Mouse (Mus musculus) midbrain, embryonic 11.5 days (tissue): ENCODE measurements around the gene Fzd7. TPM values are rescaled to one million over a fixed set of nuclear protein-coding genes. Genes with fewer than 3 reads are reported as not detected.

ENCODE experiments used
- ATAC-seq: fragments of 200-750 bp; cut with Nextera tagmentation; 2 replicates; pipeline ENCODE4 v1.8.0; 2017; ENCODE audit warnings: moderate TSS enrichment, moderate library complexity; ENCODE audit not compliant: low FRiP score
- DNase-seq: peaks from one replicate; pipeline ENCODE4 v3.0.0; 2015; ENCODE audit warnings: low spot score; ENCODE audit errors: missing footprints
- H3K27ac ChIP-seq: fragments of 300-500 bp; sonication (generic); 2 replicates; pipeline ENCODE4 v1.5.1; 2014; ENCODE audit warnings: low read depth, low read length
- H3K27me3 ChIP-seq: fragments of 300-500 bp; sonication (generic); 2 replicates; pipeline ENCODE4 v1.6.1; 2014; ENCODE audit warnings: mild to moderate bottlenecking, low read length, moderate library complexity, mixed read lengths; ENCODE audit not compliant: control insufficient read depth, insufficient read depth
- H3K36me3 ChIP-seq: fragments of 300-500 bp; sonication (generic); 2 replicates; pipeline ENCODE4 v1.6.1; 2014; ENCODE audit warnings: mild to moderate bottlenecking, low read length, moderate library complexity, mixed read lengths; ENCODE audit not compliant: control insufficient read depth, insufficient read depth
- H3K4me1 ChIP-seq: fragments of 300-500 bp; sonication (generic); 2 replicates; pipeline ENCODE4 v1.6.1; 2014; ENCODE audit warnings: low read length; ENCODE audit not compliant: control insufficient read depth, insufficient read depth
- H3K4me2 ChIP-seq: fragments of 300-500 bp; sonication (generic); 2 replicates; pipeline ENCODE4 v1.6.1; 2014; ENCODE audit warnings: mild to moderate bottlenecking, moderate library complexity
- H3K4me3 ChIP-seq: fragments of 300-500 bp; sonication (generic); 2 replicates; pipeline ENCODE4 v1.5.1; 2014; ENCODE audit warnings: low read depth, low read length
- H3K9ac ChIP-seq: fragments of 300-500 bp; sonication (generic); 2 replicates; pipeline ENCODE4 v1.6.1; 2014; ENCODE audit warnings: low read length
- H3K9me3 ChIP-seq: fragments of 300-500 bp; sonication (generic); 2 replicates; pipeline ENCODE4 v1.6.1; 2016; ENCODE audit warnings: low read length; ENCODE audit not compliant: control insufficient read depth
- WGBS: fragments of 180-500 bp; shearing (Covaris S2); extraction: QIAGEN DNeasy Blood & Tissue Kit; methylation state at CpG from one replicate; pipeline ENCODE4 v1.1.7; 2014; 5-methylcytosine and 5-hydroxymethylcytosine counted together
- polyA plus RNA-seq: library from polyadenylated mRNA; unstranded; fragments of >200 nt; fragmentation: Nextera tagmentation; extraction: Ambion mirVana; gene quantifications from 2 replicates; pipeline ENCODE4 v1.2.1, GENCODE M21; 2014

Gene Fzd7
- polyA plus RNA-seq, 1 experiment from 2014 or later, result 6.3 TPM

- Histone ChIP-seq H3K4me3 (no peak overlapping the region), H3K27me3 (no peaks in the 10 kb centered on the region; the same call in none of the 2 replicates), H3K9me3 (no peaks in the 10 kb centered on the region), H3K27ac (no peak overlapping the region), H3K36me3 (no peaks in the 10 kb centered on the region), H3K4me2 (no peak overlapping the region), H3K4me1 (peaks cover 17% of the 10 kb centered on the region), H3K9ac (no peak overlapping the region)
- ATAC-seq (no peak), DNase-seq (no peak)
- WGBS, result 74% methylated on average over 3 of the region's 3 CpGs
Measured at GRCm38 (mm10) chr1:59478911-59479310, 3.3 kb upstream of the Fzd7 start.

DNA sequence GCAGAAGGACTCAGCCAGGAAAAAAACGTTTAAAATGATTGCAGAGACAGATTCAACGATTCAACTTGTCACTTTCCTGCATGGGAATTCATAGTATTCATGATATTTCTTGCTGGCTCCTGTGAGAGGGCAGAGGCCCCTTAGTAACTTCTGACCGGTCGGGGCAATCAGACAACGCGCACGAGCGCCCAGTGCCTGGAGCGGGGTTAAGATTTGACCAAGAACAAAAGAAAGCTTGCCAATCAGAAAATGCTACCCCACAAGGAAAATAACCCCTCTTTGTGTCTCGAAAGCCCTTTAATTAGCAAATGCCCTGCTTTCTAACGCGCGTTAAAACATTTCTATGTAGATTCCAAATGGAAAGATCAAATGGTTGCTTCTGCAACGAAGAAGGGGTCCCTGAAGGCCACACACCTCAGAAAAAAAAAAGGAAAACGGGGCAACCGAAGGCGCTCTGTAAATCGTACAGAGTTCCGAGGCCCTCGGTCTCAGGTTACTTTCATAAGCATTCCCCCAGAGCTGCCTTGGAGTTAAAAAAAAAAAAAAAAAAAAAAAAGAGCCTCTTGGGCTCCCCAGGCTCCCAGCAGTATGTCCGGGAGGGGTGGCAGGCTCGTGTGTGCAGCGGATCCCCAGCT is 1.3 kb upstream of the Fzd7 start:
- H3K4me1 ChIP-seq, result peaks cover 34% of the 10 kb centered on the region
- peak overlapping the region; percentile 37 for H3K9ac ChIP-seq
- under 1% methylated on average over 23 of the region's 23 CpGs for WGBS
- DNase-seq, result peak; percentile 91
- H3K27me3 ChIP-seq, result peaks cover 3% of the 10 kb centered on the region
- peak overlapping the region; percentile 79 for H3K4me2 ChIP-seq
- H3K4me3 ChIP-seq, result peak overlapping the region; percentile 54
- no peak for ATAC-seq
- H3K36me3 ChIP-seq, result no peaks in the 10 kb centered on the region
- H3K9me3 ChIP-seq, result no peaks in the 10 kb centered on the region
- H3K27ac ChIP-seq, result peak overlapping the region; percentile 31

DNA sequence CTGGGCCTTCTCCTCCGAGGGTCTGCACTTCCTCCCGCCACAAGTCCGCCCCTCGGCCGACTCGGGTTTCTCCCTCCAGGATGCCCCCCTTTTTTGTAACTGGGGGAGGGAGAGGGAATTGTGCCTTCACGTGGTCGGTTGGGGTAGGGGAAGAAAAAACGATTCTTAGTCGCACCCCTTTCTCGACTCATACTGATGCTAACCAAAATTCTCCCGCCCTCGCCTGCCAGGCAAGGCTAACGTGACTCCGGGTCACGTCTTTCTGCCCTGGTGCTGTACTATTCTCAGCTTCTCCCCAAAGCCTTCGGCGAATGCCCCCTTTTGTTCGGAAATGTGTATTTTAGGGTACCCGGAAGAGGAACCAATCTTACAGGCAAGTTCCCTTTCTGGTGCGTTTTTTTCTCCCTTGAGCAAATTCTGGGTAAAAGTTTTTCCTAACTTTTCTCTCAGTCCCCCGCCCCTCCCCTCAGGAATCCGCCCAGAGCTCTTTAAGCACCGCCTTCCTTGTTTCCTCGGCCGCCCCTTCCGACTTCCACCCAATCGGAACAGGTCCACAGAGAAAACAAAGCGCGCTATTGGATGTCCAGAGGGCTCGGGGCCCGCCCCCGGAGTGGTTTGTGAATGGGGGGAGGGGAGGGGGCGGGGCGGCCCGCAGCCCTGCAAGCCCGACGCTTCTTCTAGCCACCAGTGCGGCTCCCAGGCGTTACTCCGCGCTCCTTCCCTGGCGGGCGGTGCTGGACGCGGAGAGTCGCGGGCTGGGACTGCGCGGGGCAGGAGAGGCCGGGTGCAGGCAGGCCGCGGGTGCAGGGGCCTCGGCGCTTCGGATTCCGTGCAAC is 550 bp upstream of the Fzd7 start:
- no peaks in the 10 kb centered on the region for H3K36me3 ChIP-seq
- ATAC-seq (peak; percentile 93), DNase-seq (peak; percentile 98)
- H3K4me1 ChIP-seq, result peaks cover 38% of the 10 kb centered on the region
- peak overlapping the region; percentile 54 for H3K4me3 ChIP-seq
- H3K27me3 ChIP-seq, result peaks cover 3% of the 10 kb centered on the region
- H3K9me3 ChIP-seq, result no peaks in the 10 kb centered on the region
- H3K27ac ChIP-seq, result peak overlapping the region; percentile 31
- H3K4me2 ChIP-seq, result peak overlapping the region; percentile 79
- WGBS, result under 1% methylated on average over 57 of the region's 57 CpGs
- H3K9ac ChIP-seq, result peak overlapping the region; percentile 62

DNA sequence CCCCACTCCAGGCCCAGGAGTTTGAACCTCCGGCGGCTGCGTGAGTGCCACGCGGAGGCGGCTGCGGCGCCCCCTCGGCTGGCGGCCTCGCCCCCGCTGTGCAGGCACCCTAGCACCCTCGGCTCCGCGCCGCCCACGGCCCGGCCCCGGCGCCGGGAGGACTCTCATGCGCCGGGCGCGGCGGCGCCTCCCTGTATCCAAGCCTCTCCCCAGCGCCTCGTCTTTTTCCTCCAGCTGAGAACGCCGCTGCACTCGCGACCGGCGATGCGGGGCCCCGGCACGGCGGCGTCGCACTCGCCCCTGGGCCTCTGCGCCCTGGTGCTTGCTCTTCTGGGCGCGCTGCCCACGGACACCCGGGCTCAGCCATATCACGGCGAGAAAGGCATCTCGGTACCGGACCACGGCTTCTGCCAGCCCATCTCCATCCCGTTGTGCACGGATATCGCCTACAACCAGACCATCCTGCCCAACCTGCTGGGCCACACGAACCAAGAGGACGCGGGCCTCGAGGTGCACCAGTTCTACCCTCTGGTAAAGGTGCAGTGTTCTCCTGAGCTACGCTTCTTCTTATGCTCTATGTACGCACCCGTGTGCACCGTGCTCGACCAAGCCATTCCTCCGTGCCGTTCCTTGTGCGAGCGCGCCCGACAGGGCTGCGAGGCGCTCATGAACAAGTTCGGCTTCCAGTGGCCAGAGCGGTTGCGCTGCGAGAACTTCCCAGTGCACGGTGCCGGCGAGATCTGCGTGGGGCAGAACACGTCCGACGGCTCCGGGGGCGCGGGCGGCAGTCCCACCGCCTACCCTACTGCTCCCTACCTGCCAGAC is 684 bp downstream of the Fzd7 start:
- ATAC-seq, result peak; percentile 4
- Histone ChIP-seq H3K27ac (no peak overlapping the region), H3K9me3 (no peaks in the 10 kb centered on the region), H3K4me3 (peak overlapping the region; percentile 54), H3K36me3 (no peaks in the 10 kb centered on the region), H3K27me3 (peaks cover 3% of the 10 kb centered on the region), H3K4me2 (peak overlapping the region; percentile 79), H3K9ac (peak overlapping the region; percentile 62), H3K4me1 (peaks cover 46% of the 10 kb centered on the region)
- peak; percentile 96 for DNase-seq
- WGBS, result under 1% methylated on average over 79 of the region's 88 CpGs

DNA sequence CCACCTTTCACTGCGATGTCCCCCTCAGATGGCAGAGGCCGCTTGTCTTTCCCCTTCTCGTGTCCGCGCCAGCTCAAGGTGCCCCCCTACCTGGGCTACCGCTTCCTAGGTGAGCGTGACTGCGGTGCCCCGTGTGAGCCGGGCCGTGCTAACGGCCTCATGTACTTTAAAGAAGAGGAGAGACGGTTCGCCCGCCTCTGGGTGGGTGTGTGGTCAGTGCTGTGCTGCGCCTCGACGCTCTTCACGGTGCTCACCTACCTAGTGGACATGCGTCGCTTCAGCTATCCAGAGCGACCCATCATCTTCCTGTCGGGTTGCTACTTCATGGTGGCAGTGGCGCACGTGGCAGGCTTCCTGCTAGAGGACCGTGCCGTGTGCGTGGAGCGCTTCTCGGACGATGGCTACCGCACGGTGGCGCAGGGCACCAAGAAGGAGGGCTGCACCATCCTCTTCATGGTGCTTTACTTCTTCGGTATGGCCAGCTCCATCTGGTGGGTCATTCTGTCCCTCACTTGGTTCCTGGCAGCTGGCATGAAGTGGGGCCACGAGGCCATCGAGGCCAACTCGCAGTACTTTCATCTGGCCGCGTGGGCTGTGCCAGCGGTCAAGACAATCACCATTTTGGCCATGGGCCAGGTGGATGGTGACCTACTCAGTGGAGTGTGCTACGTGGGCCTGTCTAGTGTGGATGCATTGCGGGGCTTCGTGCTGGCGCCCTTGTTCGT is 1.5 kb downstream of the Fzd7 start:
- H3K36me3 ChIP-seq, result no peaks in the 10 kb centered on the region
- H3K4me3 ChIP-seq, result peak overlapping the region; percentile 54
- H3K9ac ChIP-seq, result peak overlapping the region; percentile 62
- H3K4me2 ChIP-seq, result peak overlapping the region; percentile 79
- no peak overlapping the region for H3K27ac ChIP-seq
- no peaks in the 10 kb centered on the region for H3K9me3 ChIP-seq
- peak; percentile 36 for ATAC-seq
- H3K4me1 ChIP-seq, result peaks cover 54% of the 10 kb centered on the region
- DNase-seq, result peak; percentile 98
- H3K27me3 ChIP-seq, result peaks cover 3% of the 10 kb centered on the region
- under 1% methylated on average over 46 of the region's 46 CpGs for whole genome bisulfite sequencing

DNA sequence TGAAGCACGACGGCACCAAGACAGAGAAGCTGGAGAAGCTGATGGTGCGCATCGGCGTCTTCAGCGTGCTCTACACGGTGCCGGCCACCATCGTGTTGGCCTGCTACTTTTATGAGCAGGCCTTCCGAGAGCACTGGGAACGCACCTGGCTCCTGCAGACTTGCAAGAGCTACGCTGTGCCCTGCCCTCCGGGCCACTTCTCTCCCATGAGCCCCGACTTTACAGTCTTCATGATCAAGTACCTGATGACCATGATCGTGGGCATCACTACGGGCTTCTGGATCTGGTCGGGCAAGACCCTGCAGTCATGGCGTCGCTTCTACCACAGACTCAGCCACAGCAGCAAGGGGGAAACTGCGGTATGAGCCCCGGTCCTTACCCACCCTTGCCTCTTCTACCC is 2.1 kb downstream of the Fzd7 start:
- 5% methylated on average over 21 of the region's 21 CpGs for WGBS
- no peaks in the 10 kb centered on the region for H3K9me3 ChIP-seq
- ATAC-seq, result no peak
- peak overlapping the region; percentile 54 for H3K4me3 ChIP-seq
- H3K4me1 ChIP-seq, result peaks cover 54% of the 10 kb centered on the region
- peak overlapping the region; percentile 79 for H3K4me2 ChIP-seq
- H3K36me3 ChIP-seq, result no peaks in the 10 kb centered on the region
- peak; percentile 95 for DNase-seq
- peak overlapping the region; percentile 54 for H3K9ac ChIP-seq
- peaks cover 3% of the 10 kb centered on the region for H3K27me3 ChIP-seq
- H3K27ac ChIP-seq, result peak overlapping the region; percentile 78

DNA sequence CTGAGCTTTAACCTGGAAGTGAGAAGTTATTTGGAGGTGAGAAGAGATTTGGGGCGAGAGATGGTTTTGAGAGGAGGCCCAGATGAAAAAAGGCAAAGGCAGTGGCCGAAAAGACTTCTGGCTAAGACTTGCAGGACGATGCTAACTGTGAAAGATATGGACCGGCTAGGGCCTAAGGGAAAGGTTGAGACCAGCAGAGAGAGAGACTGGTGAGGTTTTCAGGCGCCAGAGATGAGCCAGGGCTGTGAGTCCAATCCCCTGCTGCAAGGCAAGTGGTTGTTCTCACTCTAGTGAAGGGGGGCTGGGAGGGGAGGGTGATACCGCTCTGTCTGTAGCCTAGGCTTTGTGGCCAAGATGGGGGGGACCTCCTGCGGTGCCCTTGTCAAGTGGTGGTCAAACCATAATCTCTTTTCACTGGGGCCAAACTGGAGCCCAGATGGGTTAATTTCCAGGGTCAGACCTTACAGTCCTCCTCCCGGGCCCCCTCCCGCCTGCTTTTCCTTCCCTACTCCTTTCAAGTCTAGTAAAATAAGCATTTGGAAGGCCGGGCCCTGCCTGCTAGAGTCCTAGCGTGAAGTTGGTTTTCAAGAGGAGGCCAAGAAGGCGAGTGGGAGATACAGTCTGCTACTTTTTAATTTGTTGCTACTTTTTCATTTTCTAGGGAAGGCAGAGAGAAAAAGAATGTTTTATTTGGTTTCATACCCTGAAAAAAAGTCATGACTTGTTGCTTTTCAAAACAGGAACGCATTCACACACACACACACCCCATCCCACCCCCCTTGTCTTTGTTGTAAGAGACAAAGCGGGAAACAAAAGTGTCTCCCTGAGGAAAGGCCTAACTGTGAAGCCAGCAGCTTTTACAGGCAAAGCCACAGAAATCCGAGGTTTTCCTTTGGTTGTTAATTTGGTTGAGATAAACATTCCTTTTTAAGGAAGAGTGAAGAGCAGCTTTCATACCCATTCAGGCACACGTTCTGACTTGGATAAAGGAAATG is 2.9 kb downstream of the Fzd7 start:
- Histone ChIP-seq H3K4me3 (peak overlapping the region; percentile 54), H3K27ac (peak overlapping the region; percentile 78), H3K36me3 (no peaks in the 10 kb centered on the region), H3K27me3 (peaks cover 3% of the 10 kb centered on the region), H3K4me2 (peak overlapping the region; percentile 79), H3K4me1 (peaks cover 54% of the 10 kb centered on the region), H3K9ac (peak overlapping the region; percentile 54), H3K9me3 (no peaks in the 10 kb centered on the region)
- ATAC-seq (peak; percentile 33; the same call in 1 of the 2 replicates), DNase-seq (peak; percentile 97)
- 2% methylated on average over 16 of the region's 16 CpGs for WGBS
